Mouse (Mus musculus): Measurements from ENCODE around the gene Dync2li1. TPM values are rescaled to one million over a fixed set of nuclear protein-coding genes. Genes with fewer than 3 reads are reported as not detected.

Dync2li1 gene
- polyA plus RNA-seq, 1 experiment, result 10.1 TPM

DNA sequence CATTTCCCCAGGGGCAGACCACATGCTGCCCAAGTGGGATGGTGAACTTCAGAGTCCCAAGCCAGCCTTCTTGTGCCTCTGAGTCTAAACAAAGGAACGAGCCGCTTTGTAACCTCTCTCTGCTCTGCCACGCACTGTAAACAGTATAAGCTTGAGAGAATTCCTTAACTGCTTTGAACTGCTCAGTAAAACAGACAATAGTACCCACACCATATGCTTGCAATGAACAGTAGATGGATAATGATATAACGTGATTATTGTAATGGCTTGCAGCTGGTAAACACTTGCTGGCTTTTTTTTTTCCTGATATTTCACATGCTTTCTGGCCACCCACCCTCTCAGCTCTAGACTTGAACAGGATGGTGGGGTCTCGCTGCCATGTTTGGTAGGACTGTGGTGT, 61.7 kb downstream of the Dync2li1 start:
- no peak overlapping the region for H3ac ChIP-seq (ENCODE audit: control insufficient read depth, insufficient read length)
- H3K79me2 ChIP-seq (ENCODE audit: control insufficient read depth, insufficient read depth), result no peaks in the 10 kb centered on the region
- H3K4me2 ChIP-seq (ENCODE audit: low read depth), result no peak overlapping the region
- H3K27me3 ChIP-seq (ENCODE audit: control insufficient read depth, insufficient read depth, insufficient read length), result no peaks in the 10 kb centered on the region
- H3K36me3 ChIP-seq (ENCODE audit: control insufficient read depth, insufficient read depth), result no peaks in the 10 kb centered on the region
- H3K4me3 ChIP-seq, result no peak overlapping the region
- TF ChIP-seq MYOD1 (IDR thresholded peaks at IDR 0.05; ENCODE audit: control insufficient read depth in 1 of 3, insufficient read length in 2 of 3, low read depth in 2 of 3) (no peak), POLR2AphosphoS2 (IDR thresholded peaks at IDR 0.05; ENCODE audit: insufficient read length, low read depth) (no peak), E2F4 (IDR thresholded peaks at IDR 0.05; ENCODE audit: insufficient read depth) (no peak), TCF3 (IDR thresholded peaks at IDR 0.05; ENCODE audit: insufficient read length, low read depth) (no peak), TCF12 (IDR thresholded peaks at IDR 0.05; ENCODE audit: insufficient read depth, poor library complexity, severe bottlenecking) (no peak), POLR2A (IDR thresholded peaks at IDR 0.05; ENCODE audit: insufficient read length, low read depth) (no peak), CEBPB (IDR thresholded peaks at IDR 0.05; ENCODE audit: insufficient read depth, poor library complexity, severe bottlenecking) (no peak), MYOG (IDR thresholded peaks at IDR 0.05; ENCODE audit: control insufficient read depth in 1 of 3, insufficient read depth in 1 of 3, insufficient read length in 2 of 3, low read depth in 2 of 3) (no peak), SRF (IDR thresholded peaks at IDR 0.05; ENCODE audit: control insufficient read depth, insufficient read length, low read depth) (no peak), REST (IDR thresholded peaks at IDR 0.05; ENCODE audit: insufficient read depth, insufficient read length) (no peak), MAX (IDR thresholded peaks at IDR 0.05; ENCODE audit: low read depth) (no peak), USF1 (IDR thresholded peaks at IDR 0.05; ENCODE audit: low read depth) (no peak)

DNA sequence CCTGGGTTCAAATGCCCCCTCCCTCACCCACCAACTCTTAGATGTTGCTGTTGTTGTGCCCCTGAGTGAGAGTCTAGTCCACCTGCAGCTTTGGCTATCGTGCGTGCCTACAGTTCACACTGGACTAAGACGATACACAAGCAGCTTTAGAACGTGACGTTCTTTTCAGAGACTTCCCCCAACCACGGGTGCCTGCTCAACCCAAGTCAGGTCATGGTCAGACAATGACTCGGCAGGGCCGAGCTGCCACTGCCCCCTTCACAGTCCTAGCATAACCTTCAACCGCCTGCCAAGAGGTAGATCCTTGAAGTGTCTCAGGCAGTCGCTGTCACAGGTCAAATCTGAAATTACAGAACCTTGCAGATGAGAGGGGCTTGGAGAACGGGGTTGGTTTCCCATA, 62.5 kb downstream of the Dync2li1 start:
- Histone ChIP-seq H3ac (ENCODE audit: control insufficient read depth, insufficient read length) (no peak overlapping the region), H3K79me2 (ENCODE audit: control insufficient read depth, insufficient read depth) (no peaks in the 10 kb centered on the region), H3K27me3 (ENCODE audit: control insufficient read depth, insufficient read depth, insufficient read length) (no peaks in the 10 kb centered on the region), H3K4me2 (ENCODE audit: low read depth) (no peak overlapping the region), H3K36me3 (ENCODE audit: control insufficient read depth, insufficient read depth) (no peaks in the 10 kb centered on the region), H3K4me3 (no peak overlapping the region)
- TF ChIP-seq SRF (IDR thresholded peaks at IDR 0.05; ENCODE audit: control insufficient read depth, insufficient read length, low read depth) (no peak), MAX (IDR thresholded peaks at IDR 0.05; ENCODE audit: low read depth) (no peak), CEBPB (IDR thresholded peaks at IDR 0.05; ENCODE audit: insufficient read depth, poor library complexity, severe bottlenecking) (no peak), TCF3 (IDR thresholded peaks at IDR 0.05; ENCODE audit: insufficient read length, low read depth) (no peak), MYOD1 (IDR thresholded peaks at IDR 0.05; ENCODE audit: control insufficient read depth in 1 of 3, insufficient read length in 2 of 3, low read depth in 2 of 3) (no peak), REST (IDR thresholded peaks at IDR 0.05; ENCODE audit: insufficient read depth, insufficient read length) (no peak), USF1 (IDR thresholded peaks at IDR 0.05; ENCODE audit: low read depth) (no peak), POLR2A (IDR thresholded peaks at IDR 0.05; ENCODE audit: insufficient read length, low read depth) (no peak), MYOG (IDR thresholded peaks at IDR 0.05; ENCODE audit: control insufficient read depth in 1 of 3, insufficient read depth in 1 of 3, insufficient read length in 2 of 3, low read depth in 2 of 3) (no peak), TCF12 (IDR thresholded peaks at IDR 0.05; ENCODE audit: insufficient read depth, poor library complexity, severe bottlenecking) (no peak), POLR2AphosphoS2 (IDR thresholded peaks at IDR 0.05; ENCODE audit: insufficient read length, low read depth) (no peak), E2F4 (IDR thresholded peaks at IDR 0.05; ENCODE audit: insufficient read depth) (no peak)

DNA sequence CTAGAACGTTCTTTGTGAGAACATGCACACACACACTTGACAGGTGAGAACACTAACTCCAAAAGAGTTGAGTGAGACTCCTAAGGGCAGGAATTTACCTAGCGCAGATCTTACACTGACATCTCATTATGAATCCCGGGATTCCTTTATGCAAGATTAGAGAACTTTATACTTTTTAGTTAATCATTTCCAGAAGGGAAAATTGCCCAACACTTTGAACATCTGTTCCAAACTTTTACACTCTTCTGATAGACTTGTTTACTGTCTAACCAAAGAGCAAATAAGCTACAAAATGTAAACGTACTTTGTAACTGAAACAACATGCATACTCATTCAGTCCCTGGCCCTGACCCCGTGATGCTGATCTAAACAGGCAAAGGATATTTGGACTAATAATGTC, 63.0 kb downstream of the Dync2li1 start:
- Histone ChIP-seq H3K36me3 (ENCODE audit: control insufficient read depth, insufficient read depth) (no peaks in the 10 kb centered on the region), H3K4me2 (ENCODE audit: low read depth) (no peak overlapping the region), H3ac (ENCODE audit: control insufficient read depth, insufficient read length) (no peak overlapping the region), H3K4me3 (no peak overlapping the region), H3K27me3 (ENCODE audit: control insufficient read depth, insufficient read depth, insufficient read length) (no peaks in the 10 kb centered on the region), H3K79me2 (ENCODE audit: control insufficient read depth, insufficient read depth) (no peaks in the 10 kb centered on the region)
- TF ChIP-seq MYOG (IDR thresholded peaks at IDR 0.05; ENCODE audit: control insufficient read depth in 1 of 3, insufficient read depth in 1 of 3, insufficient read length in 2 of 3, low read depth in 2 of 3) (no peak), E2F4 (IDR thresholded peaks at IDR 0.05; ENCODE audit: insufficient read depth) (no peak), POLR2AphosphoS2 (IDR thresholded peaks at IDR 0.05; ENCODE audit: insufficient read length, low read depth) (no peak), MYOD1 (IDR thresholded peaks at IDR 0.05; ENCODE audit: control insufficient read depth in 1 of 3, insufficient read length in 2 of 3, low read depth in 2 of 3) (no peak), CEBPB (IDR thresholded peaks at IDR 0.05; ENCODE audit: insufficient read depth, poor library complexity, severe bottlenecking) (no peak), TCF12 (IDR thresholded peaks at IDR 0.05; ENCODE audit: insufficient read depth, poor library complexity, severe bottlenecking) (no peak), TCF3 (IDR thresholded peaks at IDR 0.05; ENCODE audit: insufficient read length, low read depth) (no peak), POLR2A (IDR thresholded peaks at IDR 0.05; ENCODE audit: insufficient read length, low read depth) (no peak), USF1 (IDR thresholded peaks at IDR 0.05; ENCODE audit: low read depth) (no peak), MAX (IDR thresholded peaks at IDR 0.05; ENCODE audit: low read depth) (no peak), SRF (IDR thresholded peaks at IDR 0.05; ENCODE audit: control insufficient read depth, insufficient read length, low read depth) (no peak), REST (IDR thresholded peaks at IDR 0.05; ENCODE audit: insufficient read depth, insufficient read length) (no peak)

DNA sequence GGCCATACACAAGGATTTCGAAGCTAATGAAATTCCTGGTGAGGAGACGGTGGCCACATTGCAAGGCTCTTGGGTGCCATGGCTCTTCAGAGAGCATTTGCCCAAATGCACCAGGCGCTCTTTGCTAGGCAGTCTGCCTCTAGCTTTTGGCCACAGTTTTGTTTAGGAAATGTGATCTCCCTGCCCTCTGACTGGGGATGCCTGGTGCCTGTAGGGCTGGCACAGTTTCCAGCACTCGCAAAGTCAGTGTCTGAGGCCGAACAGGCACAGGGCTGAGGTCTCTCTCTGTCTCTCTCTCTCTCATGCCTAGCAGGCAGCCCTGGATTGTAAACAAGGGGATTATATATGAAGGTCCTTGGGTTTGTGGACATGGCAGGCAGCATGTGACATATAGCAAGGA, 63.8 kb downstream of the Dync2li1 start:
- Histone ChIP-seq H3K79me2 (ENCODE audit: control insufficient read depth, insufficient read depth) (no peaks in the 10 kb centered on the region), H3K27me3 (ENCODE audit: control insufficient read depth, insufficient read depth, insufficient read length) (peaks cover 4% of the 10 kb centered on the region), H3ac (ENCODE audit: control insufficient read depth, insufficient read length) (no peak overlapping the region), H3K36me3 (ENCODE audit: control insufficient read depth, insufficient read depth) (no peaks in the 10 kb centered on the region), H3K4me2 (ENCODE audit: low read depth) (no peak overlapping the region), H3K4me3 (no peak overlapping the region)
- no peak for TF ChIP-seq E2F4 (IDR thresholded peaks at IDR 0.05; ENCODE audit: insufficient read depth)
- no peak for TF ChIP-seq MAX (IDR thresholded peaks at IDR 0.05; ENCODE audit: low read depth)
- no peak for TF ChIP-seq MYOD1 (IDR thresholded peaks at IDR 0.05; ENCODE audit: control insufficient read depth in 1 of 3, insufficient read length in 2 of 3, low read depth in 2 of 3)
- TF ChIP-seq USF1 (IDR thresholded peaks at IDR 0.05; ENCODE audit: low read depth), result no peak
- no peak for TF ChIP-seq MYOG (IDR thresholded peaks at IDR 0.05; ENCODE audit: control insufficient read depth in 1 of 3, insufficient read depth in 1 of 3, insufficient read length in 2 of 3, low read depth in 2 of 3)
- TF ChIP-seq REST (IDR thresholded peaks at IDR 0.05; ENCODE audit: insufficient read depth, insufficient read length), result no peak
- no peak for TF ChIP-seq TCF12 (IDR thresholded peaks at IDR 0.05; ENCODE audit: insufficient read depth, poor library complexity, severe bottlenecking)
- TF ChIP-seq POLR2AphosphoS2 (IDR thresholded peaks at IDR 0.05; ENCODE audit: insufficient read length, low read depth), result no peak
- no peak for TF ChIP-seq TCF3 (IDR thresholded peaks at IDR 0.05; ENCODE audit: insufficient read length, low read depth)

Measured in myocyte (in vitro differentiated cells).